Mouse (Mus musculus): ENCODE results near the gene Mcur1.

The Mcur1 gene

GRCm38 (mm10) chr13:43525363-43526134 lies 34.4 kb downstream of the Mcur1 start:
- peak; percentile 72 for DNase-seq (ENCODE audit: low spot score)

GRCm38 (mm10) chr13:43524491-43525362 lies 35.3 kb downstream of the Mcur1 start:
- peak; percentile 75 for DNase-seq (ENCODE audit: low spot score)

DNA sequence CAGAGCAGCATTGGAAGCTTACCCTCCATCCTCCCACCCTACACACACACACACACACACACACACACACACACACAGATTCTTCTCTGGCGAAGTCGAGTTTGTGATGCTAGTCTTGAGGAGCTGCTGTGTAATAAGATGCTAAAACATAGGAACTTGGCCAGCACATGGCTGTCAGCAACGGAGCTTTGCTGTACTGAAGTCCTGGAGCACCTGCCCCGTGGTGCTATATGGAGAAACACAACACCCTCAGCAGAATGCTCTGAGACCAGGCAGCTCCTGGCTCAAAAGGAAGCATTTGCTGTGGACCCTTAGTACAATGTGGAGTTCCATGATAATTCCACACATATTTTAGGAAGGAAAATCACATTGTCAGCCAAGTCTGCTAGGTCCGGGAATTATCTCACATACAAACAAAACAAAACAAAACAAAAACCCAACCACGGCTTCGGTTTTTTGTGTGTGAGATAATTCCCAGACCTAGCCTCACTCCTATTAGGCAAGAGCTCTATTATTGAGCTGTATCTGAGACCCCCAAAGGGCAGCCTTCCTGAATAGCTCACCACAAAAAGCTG lies 36.0 kb downstream of the Mcur1 start:
- DNase-seq (ENCODE audit: low spot score) = no peak

DNA sequence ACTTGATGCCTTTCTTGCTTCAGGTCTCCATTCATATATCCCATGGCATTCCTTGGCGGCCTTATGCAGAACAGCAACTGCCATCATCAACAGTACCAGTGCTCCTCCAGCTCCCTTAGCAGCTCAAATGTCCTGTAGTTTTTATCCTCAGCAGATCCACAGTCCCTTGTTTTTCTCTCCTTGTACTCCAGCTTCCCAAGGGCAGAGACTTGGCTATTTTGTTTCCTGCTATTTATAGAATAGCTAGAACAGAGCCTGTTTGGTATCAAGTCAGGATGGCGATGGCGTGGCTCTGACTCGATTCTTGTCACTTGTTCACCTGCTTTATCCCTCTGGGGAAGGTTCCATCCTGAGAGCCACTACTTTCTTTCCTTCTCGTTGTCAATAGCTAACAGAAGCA lies 38.1 kb downstream of the Mcur1 start:
- DNase-seq (ENCODE audit: low spot score) = no peak

- no peak for DNase-seq (ENCODE audit: low spot score)
These were observed 40.7 kb downstream of the Mcur1 start for GRCm38 (mm10) chr13:43519251-43519650.

DNA sequence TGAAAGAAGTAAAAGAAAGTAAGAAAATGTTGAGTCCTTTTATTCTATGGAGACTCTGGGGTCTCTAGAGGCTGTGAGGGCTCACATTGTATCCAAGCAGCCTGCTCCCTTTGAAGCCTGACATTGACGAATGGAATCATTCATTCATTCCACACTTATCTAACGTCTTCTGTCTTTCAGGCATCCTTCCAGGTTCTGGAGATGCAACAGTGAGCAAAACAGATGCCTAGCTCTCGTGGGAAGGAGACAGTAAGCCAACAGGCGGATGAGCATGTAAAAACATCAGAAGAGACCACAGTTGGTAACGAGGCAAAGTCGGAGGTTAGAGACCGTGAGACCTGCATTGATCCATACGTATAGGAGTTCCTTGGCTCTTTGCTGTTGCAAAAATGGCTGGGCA lies 42.6 kb downstream of the Mcur1 start:
- no peak for DNase-seq (ENCODE audit: low spot score)

- no peak for DNase-seq (ENCODE audit: low spot score)
These were observed 43.1 kb downstream of the Mcur1 start for GRCm38 (mm10) chr13:43516931-43517330.

DNA sequence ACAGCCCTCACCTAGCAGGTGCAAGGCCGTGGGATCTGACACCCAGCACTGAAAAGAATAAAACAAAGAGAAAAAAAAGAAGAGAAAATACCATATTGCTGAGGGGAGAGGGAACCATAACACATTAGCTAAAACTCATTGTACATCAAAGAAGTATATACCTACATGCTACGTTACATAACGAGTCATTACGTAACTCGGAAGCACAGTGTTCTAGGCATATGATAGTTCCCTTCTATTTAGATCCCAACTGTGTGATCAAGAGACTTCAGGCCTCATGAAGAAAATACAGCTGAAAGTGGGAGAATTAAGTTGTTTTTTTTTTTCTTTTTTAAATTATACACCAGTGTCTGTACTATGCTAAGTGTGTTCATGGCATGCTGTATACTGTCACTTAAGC lies 43.9 kb downstream of the Mcur1 start:
- DNase-seq (ENCODE audit: low spot score) = no peak

GRCm38 (mm10) chr13:43514950-43515358 lies 45.0 kb downstream of the Mcur1 start:
- DNase-seq (ENCODE audit: low spot score) = no peak

DNA sequence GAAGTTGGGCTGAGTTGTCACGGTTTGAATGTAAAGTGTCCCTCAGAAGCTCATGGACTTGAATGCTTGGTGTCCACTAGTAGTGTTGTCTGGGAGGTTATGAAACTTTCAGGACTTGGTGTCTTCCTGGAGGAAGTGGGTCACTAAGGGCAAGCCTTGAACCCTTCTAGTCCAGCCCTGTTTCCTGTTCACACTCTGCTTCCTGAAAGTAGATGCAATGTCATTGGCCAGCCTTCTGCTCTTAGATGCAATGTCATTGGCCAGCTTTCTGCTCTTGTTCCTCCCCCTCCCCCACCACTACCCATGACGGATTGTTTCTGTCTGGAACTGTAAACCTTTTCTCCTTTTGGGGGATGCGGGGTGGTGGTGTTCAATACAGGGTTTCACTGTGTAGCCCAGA lies 47.3 kb downstream of the Mcur1 start:
- DNase-seq (ENCODE audit: low spot score) = no peak

GRCm38 (mm10) chr13:43505798-43506197 lies 54.2 kb downstream of the Mcur1 start:
- no peak for DNase-seq (ENCODE audit: low spot score)

DNA sequence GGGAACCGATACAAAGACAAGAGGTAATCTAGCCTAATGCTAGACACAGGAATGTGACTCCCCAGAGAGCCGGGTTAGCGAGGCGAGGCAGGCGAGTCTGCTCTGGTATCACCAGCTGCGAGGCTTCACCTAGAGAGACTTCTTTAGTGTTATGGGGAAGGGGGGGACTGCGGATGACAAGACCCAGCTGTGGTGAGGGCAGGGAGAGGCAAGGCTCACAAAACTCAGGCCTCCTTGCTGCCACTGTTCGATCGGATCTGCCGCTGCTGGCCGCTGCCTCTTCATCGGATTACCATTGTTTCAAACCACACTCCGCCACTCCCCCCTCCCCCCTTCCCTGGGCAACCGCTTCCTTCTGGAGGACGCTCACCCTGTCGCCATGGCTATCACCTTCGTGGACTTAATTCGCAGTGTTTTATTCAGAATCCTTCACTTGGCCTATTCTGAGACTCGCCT lies 56.6 kb downstream of the Mcur1 start:
- no peak for DNase-seq (ENCODE audit: low spot score)

- DNase-seq (ENCODE audit: low spot score) = no peak
These were observed 58.4 kb downstream of the Mcur1 start for GRCm38 (mm10) chr13:43501601-43502000.

- DNase-seq (ENCODE audit: low spot score) = no peak
These were observed 59.5 kb downstream of the Mcur1 start for GRCm38 (mm10) chr13:43500483-43500850.

GRCm38 (mm10) chr13:43499731-43500482 lies 60.1 kb downstream of the Mcur1 start:
- DNase-seq (ENCODE audit: low spot score) = no peak

- DNase-seq (ENCODE audit: low spot score) = peak; percentile 61
These were observed 61.1 kb downstream of the Mcur1 start for GRCm38 (mm10) chr13:43498849-43499248.

GRCm38 (mm10) chr13:43497769-43498168 lies 62.2 kb downstream of the Mcur1 start:
- no peak for DNase-seq (ENCODE audit: low spot score)

- DNase-seq (ENCODE audit: low spot score) = no peak
These were observed 63.3 kb downstream of the Mcur1 start for GRCm38 (mm10) chr13:43496660-43497059.

- no peak for DNase-seq (ENCODE audit: low spot score)
These were observed 64.3 kb downstream of the Mcur1 start for GRCm38 (mm10) chr13:43495645-43496044.

DNA sequence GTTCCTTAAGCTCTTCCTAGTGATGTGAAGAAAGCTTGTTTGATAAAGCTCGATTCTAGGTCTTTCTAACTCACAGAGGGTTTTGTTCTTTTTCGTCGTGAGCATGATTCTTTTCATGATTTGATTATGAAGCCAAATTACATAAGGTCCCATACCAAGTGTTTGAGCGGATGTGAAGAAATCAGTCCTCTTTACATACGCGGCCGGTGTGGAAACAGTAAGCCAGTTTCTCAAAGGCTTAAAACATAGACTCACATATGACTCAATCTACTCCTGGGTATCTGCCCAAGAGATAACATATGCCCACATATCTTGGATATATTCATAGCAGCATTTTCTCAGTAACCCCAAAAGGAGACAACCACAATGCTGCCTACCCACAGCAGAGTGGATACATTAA lies 66.3 kb downstream of the Mcur1 start:
- no peak for DNase-seq (ENCODE audit: low spot score)

DNA sequence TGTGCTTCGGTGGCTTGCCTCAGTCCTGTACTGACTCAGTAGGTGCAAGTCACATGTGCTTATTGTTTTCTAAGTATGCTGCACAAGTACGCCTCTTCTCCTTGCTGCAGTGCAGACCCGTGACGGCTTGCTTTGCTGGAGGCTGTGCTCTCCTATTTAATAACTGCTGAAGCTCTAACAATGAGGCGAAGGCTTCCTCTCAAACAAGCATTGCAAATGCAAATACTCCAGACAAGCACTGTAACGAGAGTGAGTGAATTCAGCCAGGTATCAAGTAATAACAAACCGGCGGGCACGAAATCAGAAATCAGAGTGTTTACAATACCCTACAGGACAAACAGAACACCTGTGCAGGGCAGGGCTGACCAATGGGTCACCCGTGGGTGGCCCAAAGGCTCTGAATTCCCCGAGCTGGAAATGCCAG lies 66.9 kb downstream of the Mcur1 start:
- DNase-seq (ENCODE audit: low spot score) = no peak

Measured in layer of hippocampus, adult 11-12 months (tissue).